Mouse (Mus musculus) embryo, embryonic 11.5 days (tissue): Measurements from ENCODE around the gene Slc6a9.

Source experiments
- DNase-seq: peaks from one replicate; pipeline ENCODE4 v3.0.0-alpha.2; 2012; ENCODE audit warnings: low read depth, low spot score

The Slc6a9 gene

DNA sequence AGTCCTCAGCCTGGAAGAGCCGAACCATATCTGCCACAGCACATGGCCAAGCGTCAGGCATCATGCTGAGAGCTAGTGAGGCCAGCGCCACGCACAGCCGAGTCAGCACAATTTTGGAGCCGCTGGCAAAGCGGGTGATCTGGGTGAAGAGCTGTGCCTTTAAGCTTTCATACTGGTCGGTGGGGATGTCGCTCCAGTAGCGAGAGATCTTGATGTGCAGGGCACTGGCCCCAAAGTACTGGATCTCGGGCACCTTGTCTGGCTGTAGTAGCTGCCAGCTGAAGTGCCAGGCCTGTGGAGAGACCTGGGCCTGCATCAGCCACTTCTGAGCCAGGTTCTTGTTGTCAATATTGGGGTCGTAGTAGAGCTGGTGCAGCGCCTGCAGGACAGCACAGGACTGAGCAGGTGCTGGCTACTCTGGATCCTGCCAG, 77.8 kb downstream of the Slc6a9 start:
- DNase-seq, result no peak

DNA sequence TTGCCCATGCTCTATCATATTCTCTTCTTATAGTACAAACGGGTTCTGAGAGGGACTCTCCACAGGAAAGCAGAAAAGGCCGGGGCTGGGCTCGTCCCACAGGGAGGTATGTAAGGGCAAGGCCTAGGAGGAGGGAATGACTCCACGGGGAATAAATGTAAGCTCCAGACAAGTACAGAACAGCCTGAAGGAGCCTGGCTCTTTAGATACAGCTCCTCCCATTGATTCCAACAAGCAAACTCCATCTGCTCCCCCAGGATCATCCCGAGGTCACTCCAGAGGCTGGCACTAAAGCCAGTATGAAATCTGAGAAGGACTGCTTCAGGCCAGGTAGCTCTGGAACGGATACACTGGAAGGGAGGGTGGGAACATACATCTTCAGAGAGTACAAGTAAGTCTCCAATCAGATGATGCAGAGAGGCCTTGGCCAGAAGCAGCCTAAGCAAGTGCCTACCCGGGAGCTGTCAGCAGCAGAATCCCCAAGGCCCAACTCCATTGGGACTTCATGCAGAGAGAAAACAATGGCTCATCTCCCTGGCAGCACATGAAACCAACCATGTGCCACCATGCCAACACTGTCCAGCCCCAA, 78.5 kb downstream of the Slc6a9 start:
- DNase-seq, result no peak

DNA sequence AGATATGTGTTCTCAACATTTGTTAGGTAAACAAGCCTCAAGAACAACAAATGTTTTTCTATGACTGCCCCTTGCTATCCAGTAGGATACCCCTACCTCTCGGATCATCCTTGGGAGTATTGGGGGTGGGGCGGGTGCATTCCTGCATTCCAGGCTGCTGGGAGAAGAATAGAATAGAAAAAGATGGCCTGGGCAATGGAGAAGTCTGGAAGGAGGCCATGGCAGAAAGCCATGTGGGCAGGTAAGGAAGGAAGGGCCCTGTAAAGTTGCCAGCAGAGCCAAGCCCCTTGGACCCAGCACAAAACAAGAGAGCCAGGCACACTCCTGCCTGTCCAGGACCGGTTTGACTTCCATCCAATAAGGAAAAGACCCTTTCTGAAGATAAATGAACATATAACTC, 79.1 kb downstream of the Slc6a9 start:
- DNase-seq, result no peak

DNA sequence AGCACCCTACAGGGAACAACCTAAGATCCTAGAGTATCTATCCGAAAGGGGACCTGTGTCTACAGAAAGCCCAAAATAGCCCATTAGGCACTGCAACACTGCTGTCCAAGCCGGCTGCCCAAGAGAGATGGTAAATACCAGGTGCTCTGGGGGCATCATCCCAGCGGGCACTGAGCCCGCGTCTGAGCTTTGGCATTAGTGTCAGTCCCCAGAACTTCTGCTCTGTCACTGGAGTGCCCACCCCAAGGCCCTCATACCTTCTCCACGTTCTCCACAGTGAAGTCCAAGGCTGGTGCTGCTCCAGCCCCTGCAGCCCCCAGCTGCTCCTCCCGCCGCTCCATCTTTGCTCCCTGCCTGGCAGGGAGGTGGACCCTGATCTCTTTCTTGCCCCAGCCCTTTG, 79.7 kb downstream of the Slc6a9 start:
- no peak for DNase-seq

- DNase-seq, result peak; percentile 91
Measured at GRCm38 (mm10) chr4:117914591-117915442, 80.5 kb downstream of the Slc6a9 start, which contains the start of gene Ipo13. TSS of gene Ipo13 (minus strand) at chr4:117914999.

DNA sequence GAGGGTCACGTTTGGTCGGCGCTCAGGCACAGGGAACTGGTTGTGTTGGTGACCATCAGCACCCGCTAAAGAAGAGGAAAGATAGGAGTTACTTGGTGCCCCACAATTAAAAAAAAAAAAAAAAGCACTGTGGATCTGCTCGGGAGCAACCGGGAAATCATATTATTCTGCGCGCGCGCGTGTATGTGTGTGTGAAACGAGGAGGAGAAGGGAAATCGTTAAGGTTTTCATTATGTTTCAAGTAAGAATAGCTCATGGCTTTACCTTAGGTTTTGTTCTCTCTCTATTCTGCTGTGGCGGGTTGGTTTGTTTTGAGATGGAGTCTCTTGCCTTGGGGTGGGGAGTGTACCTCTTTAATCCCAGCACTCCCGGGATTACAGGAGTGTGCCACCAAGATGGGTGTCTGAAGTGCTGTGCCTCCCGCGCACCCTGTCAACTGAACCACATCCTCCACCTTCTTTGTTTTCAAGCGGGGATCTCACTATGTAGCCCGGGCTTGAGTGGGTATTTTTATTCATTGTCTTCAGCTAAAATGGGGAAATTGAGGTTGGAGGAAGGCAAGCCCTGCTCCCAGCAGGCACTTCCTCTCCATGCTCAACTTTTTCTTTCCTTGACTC, 81.3 kb downstream of the Slc6a9 start:
- no peak for DNase-seq

- no peak for DNase-seq
Measured at GRCm38 (mm10) chr4:117916386-117916785, 82.1 kb downstream of the Slc6a9 start.

GRCm38 (mm10) chr4:117917402-117917801, 83.1 kb downstream of the Slc6a9 start:
- DNase-seq, result no peak

DNA sequence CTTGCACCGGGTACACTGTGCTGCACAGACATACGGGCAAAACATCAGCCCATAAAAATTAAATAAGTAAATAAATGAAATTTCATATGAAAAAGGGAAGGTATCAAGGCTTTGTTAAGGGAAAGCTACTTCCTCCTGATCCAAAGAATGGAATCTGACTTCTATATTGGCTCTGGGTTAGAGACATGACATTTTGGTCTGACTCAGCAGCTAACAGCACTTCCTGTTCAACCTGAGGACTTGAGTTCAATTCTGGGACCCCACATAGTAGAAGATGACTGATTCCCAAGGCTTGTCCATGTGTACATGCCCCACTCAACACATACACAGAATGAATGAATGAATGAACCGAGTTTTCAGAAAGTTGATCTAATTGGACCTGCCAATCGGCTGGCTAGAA, 83.5 kb downstream of the Slc6a9 start:
- DNase-seq, result no peak

GRCm38 (mm10) chr4:117918261-117918660, 84.0 kb downstream of the Slc6a9 start:
- DNase-seq, result no peak

GRCm38 (mm10) chr4:117918762-117919161, 84.5 kb downstream of the Slc6a9 start:
- no peak for DNase-seq

DNA sequence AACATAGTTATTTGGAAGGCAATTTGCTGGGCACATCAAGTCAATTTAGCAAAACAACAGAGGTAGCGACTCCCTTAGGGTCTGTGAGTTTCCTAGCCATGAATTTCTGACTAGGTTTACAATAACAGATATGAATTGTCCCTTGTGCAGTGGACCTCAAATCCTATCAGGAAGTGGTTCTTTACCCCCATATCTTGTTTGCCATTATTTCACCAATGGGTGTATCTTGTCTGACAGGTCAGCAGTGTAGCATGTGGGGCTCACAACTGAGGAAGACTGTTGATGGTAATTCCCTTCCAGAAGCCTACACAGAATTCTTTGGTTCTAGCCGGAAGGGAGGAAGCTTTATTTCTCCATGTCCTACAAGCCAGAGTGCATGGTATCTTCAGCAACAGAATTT, 87.1 kb downstream of the Slc6a9 start:
- no peak for DNase-seq

DNA sequence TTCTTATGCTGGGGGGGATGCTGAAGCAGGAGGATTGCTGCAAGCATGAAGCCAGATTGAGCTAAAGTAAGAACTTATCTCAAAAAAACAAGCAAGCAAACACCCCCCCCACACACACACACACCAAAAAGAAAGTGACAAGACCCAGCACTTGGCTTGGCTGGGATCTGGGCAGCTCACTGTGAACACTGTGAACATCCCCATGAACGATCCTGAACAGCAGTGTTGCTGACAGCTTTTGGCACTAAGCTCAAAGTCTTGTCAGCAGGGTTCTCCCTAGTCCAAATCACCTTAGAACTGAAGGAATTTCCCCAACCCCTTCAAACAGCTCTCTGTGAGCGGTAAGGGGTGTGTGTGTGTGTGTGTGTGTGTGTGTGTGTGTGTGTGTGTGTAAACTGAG, 89.1 kb downstream of the Slc6a9 start:
- no peak for DNase-seq
